Mouse (Mus musculus): ENCODE results near the gene Prkch. TPM values are rescaled to one million over a fixed set of nuclear protein-coding genes. Genes with fewer than 3 reads are reported as not detected.

Gene Prkch
- polyA plus RNA-seq, 1 experiment: 0.02 TPM

- H3ac ChIP-seq (ENCODE audit: control insufficient read depth, insufficient read length, low read depth): no peak overlapping the region
- H3K27me3 ChIP-seq (ENCODE audit: control insufficient read depth, insufficient read depth, insufficient read length): peaks cover 72% of the 10 kb centered on the region
- H3K4me3 ChIP-seq (ENCODE audit: insufficient read depth, poor library complexity, severe bottlenecking): no peak overlapping the region
- no peak for TF ChIP-seq FOSL1 (IDR thresholded peaks at IDR 0.05; ENCODE audit: insufficient read depth, low read length, poor library complexity, severe bottlenecking)
- TF ChIP-seq CEBPB (IDR thresholded peaks at IDR 0.05; ENCODE audit: low read depth): no peak
- no peak for TF ChIP-seq MYOG (IDR thresholded peaks at IDR 0.05; ENCODE audit: control insufficient read depth, extremely low read depth, insufficient read length)
- no peak for TF ChIP-seq MAX (IDR thresholded peaks at IDR 0.05)
- TF ChIP-seq CTCF (IDR thresholded peaks at IDR 0.05; ENCODE audit: control insufficient read depth, insufficient read depth, insufficient read length): no peak
- no peak for TF ChIP-seq USF1 (IDR thresholded peaks at IDR 0.05; ENCODE audit: low read depth)
- no peak for TF ChIP-seq MYOD1 (IDR thresholded peaks at IDR 0.05; ENCODE audit: control insufficient read depth, insufficient read length, low read depth)
- H3K36me3 ChIP-seq (ENCODE audit: control insufficient read depth, insufficient read depth): no peaks in the 10 kb centered on the region
- H3K79me2 ChIP-seq (ENCODE audit: control insufficient read depth, insufficient read depth): no peaks in the 10 kb centered on the region
- no peaks in the 10 kb centered on the region for H3K79me3 ChIP-seq (ENCODE audit: low read depth)
Observed at GRCm38 (mm10) chr12:73609676-73610545, 25.3 kb downstream of the Prkch start.

DNA sequence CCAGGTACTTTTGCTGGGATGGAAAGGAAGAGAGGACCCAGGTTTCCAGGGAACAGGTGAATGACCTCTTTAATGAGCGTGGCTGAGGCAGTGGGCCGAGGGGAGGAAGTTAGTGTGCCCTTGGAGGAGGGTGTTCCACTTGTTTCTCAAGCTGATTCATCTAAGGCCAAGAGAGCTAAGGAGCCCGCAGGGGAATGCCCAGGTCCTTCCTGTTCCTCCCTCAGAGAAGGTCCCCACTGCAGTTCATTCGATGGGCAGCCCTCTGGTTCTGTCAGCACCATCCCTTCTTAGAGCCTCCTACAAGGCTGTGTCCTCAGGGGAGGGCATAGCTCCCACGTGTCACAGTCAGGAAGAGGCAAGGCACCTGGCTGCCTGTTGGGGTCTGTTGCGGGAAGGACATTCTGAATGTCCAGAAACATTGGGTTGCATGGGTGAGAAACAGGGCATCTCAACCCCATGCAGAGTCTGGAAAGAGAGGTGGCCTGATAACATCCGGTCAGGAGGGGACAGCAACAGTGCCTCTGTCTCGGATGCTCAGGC, 26.3 kb downstream of the Prkch start:
- no peaks in the 10 kb centered on the region for H3K79me3 ChIP-seq (ENCODE audit: low read depth)
- no peak overlapping the region for H3K4me3 ChIP-seq (ENCODE audit: insufficient read depth, poor library complexity, severe bottlenecking)
- H3K27me3 ChIP-seq (ENCODE audit: control insufficient read depth, insufficient read depth, insufficient read length): peaks cover 64% of the 10 kb centered on the region
- no peak for TF ChIP-seq MYOD1 (IDR thresholded peaks at IDR 0.05; ENCODE audit: control insufficient read depth, insufficient read length, low read depth)
- TF ChIP-seq CTCF (IDR thresholded peaks at IDR 0.05; ENCODE audit: control insufficient read depth, insufficient read depth, insufficient read length): no peak
- no peak for TF ChIP-seq MYOG (IDR thresholded peaks at IDR 0.05; ENCODE audit: control insufficient read depth, extremely low read depth, insufficient read length)
- no peak for TF ChIP-seq MAX (IDR thresholded peaks at IDR 0.05)
- no peak for TF ChIP-seq USF1 (IDR thresholded peaks at IDR 0.05; ENCODE audit: low read depth)
- no peaks in the 10 kb centered on the region for H3K36me3 ChIP-seq (ENCODE audit: control insufficient read depth, insufficient read depth)
- H3K79me2 ChIP-seq (ENCODE audit: control insufficient read depth, insufficient read depth): no peaks in the 10 kb centered on the region
- H3ac ChIP-seq (ENCODE audit: control insufficient read depth, insufficient read length, low read depth): no peak overlapping the region

DNA sequence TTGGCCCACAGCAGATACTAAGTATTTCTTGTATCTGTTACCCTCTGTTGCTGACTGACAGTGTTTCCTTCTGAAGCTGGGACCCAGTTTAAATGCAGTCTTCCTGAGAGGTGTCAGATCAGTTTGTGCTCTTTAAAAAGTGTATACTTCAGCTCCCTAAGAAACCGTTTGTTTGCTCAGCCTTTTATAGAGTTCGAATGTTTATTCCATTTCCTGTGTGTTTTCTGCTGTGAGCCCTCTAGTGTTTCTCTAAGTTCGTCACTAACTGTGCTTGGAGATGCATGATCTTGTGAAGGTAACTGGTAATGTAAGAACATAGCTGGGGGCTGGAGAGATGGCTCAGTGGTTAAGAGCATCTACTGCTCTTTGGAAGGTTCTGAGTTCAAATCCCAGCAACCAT, 27.1 kb downstream of the Prkch start:
- Histone ChIP-seq H3K79me2 (ENCODE audit: control insufficient read depth, insufficient read depth) (no peaks in the 10 kb centered on the region), H3K27me3 (ENCODE audit: control insufficient read depth, insufficient read depth, insufficient read length) (peaks cover 60% of the 10 kb centered on the region), H3K4me3 (ENCODE audit: insufficient read depth, poor library complexity, severe bottlenecking) (no peak overlapping the region), H3K36me3 (ENCODE audit: control insufficient read depth, insufficient read depth) (no peaks in the 10 kb centered on the region), H3K79me3 (ENCODE audit: low read depth) (no peaks in the 10 kb centered on the region), H3ac (ENCODE audit: control insufficient read depth, insufficient read length, low read depth) (no peak overlapping the region)
- TF ChIP-seq MAX (IDR thresholded peaks at IDR 0.05): no peak
- TF ChIP-seq CTCF (IDR thresholded peaks at IDR 0.05; ENCODE audit: control insufficient read depth, insufficient read depth, insufficient read length): no peak
- TF ChIP-seq USF1 (IDR thresholded peaks at IDR 0.05; ENCODE audit: low read depth): no peak
- no peak for TF ChIP-seq CEBPB (IDR thresholded peaks at IDR 0.05; ENCODE audit: low read depth)
- no peak for TF ChIP-seq FOSL1 (IDR thresholded peaks at IDR 0.05; ENCODE audit: insufficient read depth, low read length, poor library complexity, severe bottlenecking)
- no peak for TF ChIP-seq MYOG (IDR thresholded peaks at IDR 0.05; ENCODE audit: control insufficient read depth, extremely low read depth, insufficient read length)
- no peak for TF ChIP-seq MYOD1 (IDR thresholded peaks at IDR 0.05; ENCODE audit: control insufficient read depth, insufficient read length, low read depth)

DNA sequence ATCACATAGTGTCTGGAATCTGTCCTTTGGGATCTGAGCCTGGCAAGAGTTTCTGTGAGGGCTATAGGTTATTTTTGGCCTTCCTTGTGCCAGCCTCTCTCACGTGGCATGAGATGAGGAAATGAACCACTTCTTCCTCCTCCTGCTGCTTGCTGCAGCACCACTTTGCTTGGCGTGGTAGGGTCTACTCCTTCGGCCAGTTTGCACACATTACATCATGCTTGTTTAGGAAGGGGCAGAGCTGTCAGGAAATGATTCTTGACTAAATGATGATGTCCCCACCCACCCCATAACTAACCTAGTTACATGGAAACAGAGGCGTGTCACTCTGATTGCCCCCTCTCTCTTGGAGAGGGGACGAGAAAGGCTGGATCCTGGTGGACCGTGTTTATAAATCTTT, 28.6 kb downstream of the Prkch start:
- Histone ChIP-seq H3K79me2 (ENCODE audit: control insufficient read depth, insufficient read depth) (no peaks in the 10 kb centered on the region), H3K4me3 (ENCODE audit: insufficient read depth, poor library complexity, severe bottlenecking) (no peak overlapping the region), H3K36me3 (ENCODE audit: control insufficient read depth, insufficient read depth) (no peaks in the 10 kb centered on the region), H3ac (ENCODE audit: control insufficient read depth, insufficient read length, low read depth) (no peak overlapping the region), H3K79me3 (ENCODE audit: low read depth) (no peaks in the 10 kb centered on the region), H3K27me3 (ENCODE audit: control insufficient read depth, insufficient read depth, insufficient read length) (peaks cover 50% of the 10 kb centered on the region)
- no peak for TF ChIP-seq MAX (IDR thresholded peaks at IDR 0.05)
- no peak for TF ChIP-seq MYOG (IDR thresholded peaks at IDR 0.05; ENCODE audit: control insufficient read depth, extremely low read depth, insufficient read length)
- no peak for TF ChIP-seq MYOD1 (IDR thresholded peaks at IDR 0.05; ENCODE audit: control insufficient read depth, insufficient read length, low read depth)
- no peak for TF ChIP-seq USF1 (IDR thresholded peaks at IDR 0.05; ENCODE audit: low read depth)
- TF ChIP-seq FOSL1 (IDR thresholded peaks at IDR 0.05; ENCODE audit: insufficient read depth, low read length, poor library complexity, severe bottlenecking): no peak
- no peak for TF ChIP-seq CTCF (IDR thresholded peaks at IDR 0.05; ENCODE audit: control insufficient read depth, insufficient read depth, insufficient read length)
- TF ChIP-seq CEBPB (IDR thresholded peaks at IDR 0.05; ENCODE audit: low read depth): no peak

DNA sequence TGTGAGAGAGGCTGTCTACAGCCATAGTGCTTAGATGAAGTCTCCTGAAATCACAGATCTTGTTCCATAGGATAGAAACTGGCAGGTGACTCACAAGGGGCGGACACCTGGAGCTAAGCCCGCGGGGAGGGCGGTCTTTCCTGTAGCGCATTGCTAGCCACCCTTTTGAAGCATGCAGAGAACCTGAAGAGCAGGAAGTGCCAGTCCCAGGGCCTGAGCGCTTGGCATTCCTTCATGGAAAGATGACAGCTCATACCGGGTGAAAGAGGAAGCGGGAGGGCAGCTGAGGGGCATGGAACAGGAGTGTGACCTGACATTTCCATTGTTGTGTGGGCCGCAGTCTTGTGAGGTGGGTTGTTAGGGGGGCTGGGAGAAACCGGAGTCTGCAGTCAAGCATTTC, 33.1 kb downstream of the Prkch start:
- H3K36me3 ChIP-seq (ENCODE audit: control insufficient read depth, insufficient read depth): no peaks in the 10 kb centered on the region
- peaks cover 29% of the 10 kb centered on the region for H3K27me3 ChIP-seq (ENCODE audit: control insufficient read depth, insufficient read depth, insufficient read length)
- H3ac ChIP-seq (ENCODE audit: control insufficient read depth, insufficient read length, low read depth): no peak overlapping the region
- TF ChIP-seq CEBPB (IDR thresholded peaks at IDR 0.05; ENCODE audit: low read depth): no peak
- TF ChIP-seq USF1 (IDR thresholded peaks at IDR 0.05; ENCODE audit: low read depth): no peak
- no peak for TF ChIP-seq CTCF (IDR thresholded peaks at IDR 0.05; ENCODE audit: control insufficient read depth, insufficient read depth, insufficient read length)
- no peak for TF ChIP-seq MAX (IDR thresholded peaks at IDR 0.05)
- no peak for TF ChIP-seq MYOD1 (IDR thresholded peaks at IDR 0.05; ENCODE audit: control insufficient read depth, insufficient read length, low read depth)
- no peak for TF ChIP-seq MYOG (IDR thresholded peaks at IDR 0.05; ENCODE audit: control insufficient read depth, extremely low read depth, insufficient read length)
- TF ChIP-seq FOSL1 (IDR thresholded peaks at IDR 0.05; ENCODE audit: insufficient read depth, low read length, poor library complexity, severe bottlenecking): no peak
- no peaks in the 10 kb centered on the region for H3K79me3 ChIP-seq (ENCODE audit: low read depth)
- no peak overlapping the region for H3K4me3 ChIP-seq (ENCODE audit: insufficient read depth, poor library complexity, severe bottlenecking)
- no peaks in the 10 kb centered on the region for H3K79me2 ChIP-seq (ENCODE audit: control insufficient read depth, insufficient read depth)
